Mouse (Mus musculus) layer of hippocampus, postnatal 25 days (tissue): ENCODE results near the gene Plcb3. TPM values are rescaled to one million over a fixed set of nuclear protein-coding genes. Genes with fewer than 3 reads are reported as not detected.
A peak's percentile ranks its signal among the peaks of the same experiment; 100 is the strongest.

Source experiments
- DNase-seq, 2 experiments: peaks; one replicate each; pipeline ENCODE4 v3.0.0; 2022; ENCODE audit warnings: mixed read lengths in 2 of 2, low spot score in 1 of 2; ENCODE audit errors: extremely low spot score in 1 of 2
- total RNA-seq, 2 experiments: library from RNA; stranded (reverse); gene quantifications; 2 replicates each; pipeline ENCODE4 v1.2.3; 2021

Gene Plcb3
- total RNA-seq: 10 to 100 TPM; 14.8 to 16.0 TPM

DNA sequence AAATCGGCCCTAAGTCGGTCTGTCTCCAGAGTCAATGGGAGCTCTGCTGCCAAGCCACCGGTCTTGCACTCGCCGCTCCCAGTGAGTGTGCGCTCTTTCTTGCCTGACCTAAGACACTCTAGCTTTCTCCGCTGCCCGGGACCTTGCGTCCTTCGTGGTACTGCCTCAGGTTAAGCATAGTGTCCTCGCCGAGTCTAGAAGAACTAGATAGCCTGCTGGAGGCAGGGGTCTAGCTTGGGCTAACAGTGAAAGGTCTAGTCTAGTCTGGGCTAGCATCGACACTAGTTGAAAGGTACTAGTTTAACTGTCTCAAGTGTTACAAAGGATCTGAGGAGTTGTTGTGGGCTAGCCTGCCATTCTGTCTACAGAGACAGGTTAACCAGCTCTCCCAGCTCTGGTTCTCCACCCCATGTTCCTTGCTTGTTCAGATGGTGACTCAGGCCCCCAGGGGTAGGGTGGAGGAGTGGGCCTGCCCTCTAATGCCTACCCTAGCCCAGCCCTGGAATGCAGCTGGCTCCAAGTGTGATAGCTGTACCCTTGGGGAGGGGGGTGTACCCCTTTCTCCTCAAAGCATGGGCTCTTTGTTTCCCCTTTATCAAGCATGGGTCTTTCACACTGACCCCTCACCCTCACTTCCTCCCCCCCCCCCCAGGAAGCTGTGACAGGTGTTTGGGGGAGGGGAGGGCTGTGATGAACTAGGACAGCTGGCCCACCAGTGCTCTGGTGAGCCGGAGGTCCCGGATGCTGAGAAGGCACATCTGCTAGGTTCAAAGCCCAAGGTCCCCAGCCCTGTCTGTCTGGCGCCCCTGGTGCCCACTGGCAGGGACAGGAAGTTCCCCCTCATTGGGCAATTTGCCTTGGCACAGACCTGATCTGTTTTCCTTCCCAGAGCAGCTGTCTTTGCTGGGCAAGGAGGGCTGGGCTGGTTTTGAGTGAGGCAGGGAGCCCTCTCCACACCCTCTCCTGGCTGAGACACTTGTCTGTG lies at the start of gene Plcb3:
Gene Plcb3, minus strand, starts transcription at position 934 of the 985 bp plus-strand sequence.
- peak in 1 of 2 experiments; percentile 41 for DNase-seq

DNA sequence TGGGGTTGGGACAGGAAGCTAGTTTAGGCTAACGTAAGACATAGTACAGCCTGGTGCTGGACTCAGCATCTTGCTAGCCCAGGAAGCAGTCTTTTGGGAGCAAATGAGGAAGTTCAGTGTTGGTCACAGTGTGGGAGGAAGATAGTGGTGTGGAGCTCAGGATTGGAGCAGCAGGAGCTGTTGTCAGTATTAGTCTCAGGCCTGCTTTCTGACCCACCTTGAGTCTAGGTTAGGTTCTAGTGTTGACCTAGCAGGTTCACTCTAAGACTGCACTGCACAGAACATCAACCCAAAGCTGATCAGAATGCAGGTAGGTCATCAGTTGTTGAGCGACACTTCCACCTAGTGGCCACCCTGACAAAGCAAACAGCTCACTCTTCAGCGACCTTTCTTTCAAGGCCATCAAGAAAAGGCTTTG lies 44.0 kb upstream of the Plcb3 start:
- DNase-seq: peak in 1 of 2 experiments; percentile 38

DNA sequence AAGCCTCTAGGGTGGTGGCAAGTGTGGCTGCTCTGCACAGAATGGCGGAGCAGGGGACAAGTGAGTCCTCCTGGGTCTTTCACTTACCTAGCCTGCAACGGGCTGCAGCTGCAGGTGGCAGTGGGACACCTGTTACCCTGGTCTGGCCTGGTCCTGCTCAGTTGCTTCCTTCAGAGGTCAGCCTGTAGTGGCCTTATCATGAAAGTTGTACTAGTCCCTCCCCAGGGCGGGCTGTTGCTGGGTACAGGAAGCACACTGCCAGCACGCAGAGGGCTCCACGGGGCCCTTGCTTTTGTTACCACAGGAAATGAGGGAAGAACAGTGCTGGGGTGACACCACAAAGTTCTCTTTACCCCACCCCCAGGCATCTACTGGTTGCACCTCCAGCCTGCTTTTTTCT lies 42.9 kb upstream of the Plcb3 start, which contains the start of gene Fermt3:
Gene Fermt3, minus strand, starts transcription at position 279 of the 400 bp plus-strand sequence.
- no peak for DNase-seq

DNA sequence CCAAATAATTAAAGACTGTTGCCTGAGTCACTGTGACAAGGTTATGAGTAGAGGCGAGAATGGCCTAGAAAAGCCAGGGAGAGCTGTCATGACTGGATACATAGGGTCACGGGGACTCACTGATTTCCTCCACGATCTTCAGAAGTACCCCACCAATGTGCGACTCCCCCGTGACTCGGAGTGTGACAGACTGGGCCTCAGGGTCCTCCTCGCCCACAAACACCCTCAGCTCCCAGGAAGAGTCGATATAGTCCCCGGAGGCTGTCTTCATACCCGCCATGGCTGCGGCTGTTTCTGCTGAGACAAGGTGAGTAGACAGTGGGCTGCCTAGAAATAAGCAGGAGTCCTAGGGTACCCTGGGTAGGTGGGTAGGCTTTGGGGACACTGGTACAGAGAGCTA lies 42.3 kb upstream of the Plcb3 start:
- DNase-seq: no peak

DNA sequence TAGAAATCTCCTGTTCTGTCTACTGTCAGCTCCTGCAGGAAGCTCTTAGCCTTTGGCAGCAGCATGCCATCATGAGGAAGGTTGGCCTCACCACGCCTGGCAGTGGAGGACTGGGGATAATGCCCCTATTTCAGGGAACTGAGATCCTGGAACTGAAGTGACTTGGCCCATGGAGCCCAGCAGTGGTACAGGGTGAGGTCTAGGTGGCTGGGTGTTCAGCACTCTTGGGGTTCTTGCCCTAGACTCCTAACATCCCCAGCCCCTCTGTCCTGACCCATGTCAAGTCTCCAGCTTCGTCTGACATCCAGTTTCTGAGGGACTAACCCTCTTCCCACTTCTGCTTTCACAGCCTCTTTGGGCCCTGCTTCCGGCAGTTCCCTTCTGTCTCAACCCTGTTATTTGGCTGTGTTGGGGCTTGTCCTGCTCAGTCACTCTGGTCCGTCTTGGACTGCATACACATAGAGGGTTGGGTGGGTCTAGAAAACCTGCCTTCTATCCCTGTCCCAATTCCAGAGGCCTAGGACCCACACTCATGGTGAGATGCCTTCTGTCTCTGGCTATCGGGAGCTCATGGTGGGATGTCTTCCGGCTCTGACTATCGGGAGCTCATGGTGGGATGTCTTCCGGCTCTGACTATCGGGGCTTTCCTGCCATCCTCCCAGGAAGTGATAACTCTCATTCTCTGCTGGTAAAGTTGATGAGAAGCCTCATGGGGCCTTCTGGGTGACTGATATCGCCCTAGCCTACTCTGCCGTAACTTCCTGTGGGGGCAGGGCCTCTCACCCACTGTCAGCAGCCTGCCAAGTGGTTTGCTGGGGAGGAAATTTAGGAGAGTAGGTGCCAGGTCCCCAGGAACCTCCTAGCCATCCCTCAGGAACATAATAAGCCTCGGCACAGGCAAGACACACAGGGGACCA lies 41.5 kb upstream of the Plcb3 start:
- DNase-seq: no peak

DNA sequence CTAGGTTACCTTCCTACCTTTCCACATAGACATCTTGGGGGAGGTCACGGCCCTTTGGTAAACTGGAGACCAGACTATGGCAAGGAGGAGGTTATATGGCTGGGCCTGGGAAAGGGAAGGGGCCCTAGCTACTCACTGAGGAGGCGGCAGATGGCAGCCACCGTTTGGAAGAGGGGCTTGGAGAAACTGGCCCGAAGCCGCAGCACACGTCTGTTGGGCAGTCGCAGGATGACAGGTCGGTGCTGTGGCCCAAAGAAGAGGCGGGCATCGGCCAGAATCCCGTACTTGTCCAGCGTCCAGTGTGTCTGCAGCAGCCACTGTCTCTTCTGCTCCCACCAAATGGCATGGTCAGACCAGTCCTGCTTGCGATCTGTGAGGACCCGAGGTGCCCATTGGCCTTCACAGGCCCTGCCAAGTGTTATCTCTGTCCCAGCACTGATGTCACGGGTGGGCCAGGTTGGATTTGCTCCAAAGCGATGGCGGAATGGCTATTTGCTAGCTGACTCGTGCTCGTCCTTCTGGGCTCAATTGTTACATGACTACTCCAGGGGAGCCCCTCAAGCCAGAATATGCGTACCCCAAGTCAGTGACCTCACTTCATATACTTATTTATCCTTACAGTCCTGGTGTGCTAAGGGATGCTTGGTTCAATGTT lies 38.3 kb upstream of the Plcb3 start:
- no peak for DNase-seq

DNA sequence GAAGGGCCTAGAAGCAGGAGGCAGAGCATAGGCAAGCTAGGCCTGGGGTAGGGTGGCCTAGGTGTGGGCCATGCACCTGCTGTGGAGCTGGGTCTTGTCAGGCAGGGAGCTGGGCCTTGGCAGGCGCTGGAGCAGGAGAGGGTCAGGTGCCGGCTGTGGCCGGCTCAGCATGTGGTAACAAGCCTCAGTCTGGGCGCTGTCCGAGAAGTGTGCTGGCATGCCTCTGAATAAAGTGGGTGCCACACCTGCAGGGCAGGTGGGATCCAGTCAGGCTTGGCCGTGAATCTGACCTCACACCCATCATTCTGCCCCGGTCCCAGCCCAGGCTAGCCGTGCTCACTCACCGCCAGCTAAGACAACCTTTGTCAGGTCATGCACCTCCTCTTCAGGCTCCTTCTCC lies 37.7 kb upstream of the Plcb3 start:
- DNase-seq: no peak

DNA sequence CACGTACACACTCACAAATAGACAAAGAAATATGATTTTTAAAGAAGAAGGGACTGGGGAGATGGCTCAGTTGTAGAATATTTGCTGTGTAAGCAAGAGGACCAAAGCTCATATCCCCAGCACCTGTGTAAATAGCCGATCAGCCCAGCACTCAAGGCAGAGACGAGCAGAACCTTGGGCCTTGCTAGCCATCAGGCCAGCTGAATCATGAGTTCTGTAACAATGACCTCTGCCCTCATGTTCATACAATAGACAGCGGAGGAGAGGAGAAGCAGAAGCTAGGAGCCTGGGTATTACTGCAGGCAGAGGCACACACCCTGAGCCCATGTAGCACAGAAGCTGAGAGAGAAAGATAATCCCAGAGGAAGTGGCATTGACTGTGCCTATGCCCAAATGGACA lies 36.2 kb upstream of the Plcb3 start:
- no peak for DNase-seq

DNA sequence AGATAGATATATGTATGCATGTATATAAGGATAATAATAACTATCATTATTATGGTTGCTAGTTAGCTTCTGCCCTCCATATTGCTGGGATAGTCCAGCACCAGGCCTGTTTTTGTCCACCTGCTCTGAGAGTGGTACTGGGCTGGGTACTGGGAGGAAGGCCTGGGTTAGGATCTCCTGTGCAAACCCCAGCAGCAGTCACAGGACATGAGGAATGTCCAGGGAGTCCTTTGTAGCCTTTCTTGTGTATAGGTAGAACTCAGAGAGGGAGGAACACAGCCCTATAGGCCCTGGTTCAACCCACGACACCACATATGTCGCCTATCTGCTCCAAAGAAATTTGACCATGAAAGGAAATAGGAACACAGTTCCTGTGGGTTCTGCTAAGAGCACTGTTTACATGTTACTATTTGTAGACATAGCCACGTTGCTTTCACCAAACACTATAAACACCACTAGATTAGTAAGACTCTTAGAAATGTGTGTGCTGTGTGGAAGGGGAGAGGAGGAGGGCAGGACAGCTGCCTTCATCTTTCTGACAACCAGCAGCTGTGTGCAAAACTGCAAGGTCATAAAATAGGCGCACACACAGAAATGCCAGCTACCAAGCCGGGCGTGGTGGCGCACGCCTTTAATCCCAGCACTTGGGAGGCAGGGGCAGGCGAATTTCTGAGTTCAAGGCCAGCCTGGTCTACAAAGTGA lies 30.8 kb upstream of the Plcb3 start:
- DNase-seq: no peak

DNA sequence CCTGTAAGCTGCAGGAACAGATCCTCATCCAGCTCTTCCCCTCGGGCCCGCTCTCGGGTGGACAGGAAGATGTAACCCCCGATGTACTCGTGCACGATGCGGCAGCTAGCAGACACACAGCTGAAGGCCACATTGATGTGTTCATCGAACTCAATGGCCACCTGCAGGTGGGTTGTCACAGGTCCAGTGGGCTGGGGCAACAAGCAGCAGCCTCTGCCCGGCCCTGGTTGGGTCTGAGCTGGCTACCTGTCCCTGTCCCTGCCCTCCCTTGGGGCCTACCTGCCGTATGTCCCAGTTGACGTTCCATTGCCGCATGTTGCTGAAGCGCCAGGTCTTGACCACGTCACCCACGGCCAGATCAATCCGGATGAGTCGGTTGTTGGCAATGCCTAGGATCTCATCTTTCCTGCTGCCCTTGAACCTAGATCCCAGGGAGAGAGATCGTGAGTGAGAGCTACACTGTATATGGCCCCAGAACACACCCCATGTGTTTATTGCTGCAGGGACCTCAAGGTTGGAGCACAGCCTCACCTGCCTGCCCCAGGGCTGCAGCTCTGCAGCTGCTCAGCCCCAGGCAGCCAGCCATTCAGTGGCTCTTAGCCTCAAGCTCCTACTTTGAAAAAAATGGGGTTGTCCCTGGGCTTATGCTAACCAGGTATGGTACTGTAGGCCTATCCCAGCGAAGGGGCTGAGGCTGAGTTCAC lies 23.2 kb upstream of the Plcb3 start:
- DNase-seq: no peak

DNA sequence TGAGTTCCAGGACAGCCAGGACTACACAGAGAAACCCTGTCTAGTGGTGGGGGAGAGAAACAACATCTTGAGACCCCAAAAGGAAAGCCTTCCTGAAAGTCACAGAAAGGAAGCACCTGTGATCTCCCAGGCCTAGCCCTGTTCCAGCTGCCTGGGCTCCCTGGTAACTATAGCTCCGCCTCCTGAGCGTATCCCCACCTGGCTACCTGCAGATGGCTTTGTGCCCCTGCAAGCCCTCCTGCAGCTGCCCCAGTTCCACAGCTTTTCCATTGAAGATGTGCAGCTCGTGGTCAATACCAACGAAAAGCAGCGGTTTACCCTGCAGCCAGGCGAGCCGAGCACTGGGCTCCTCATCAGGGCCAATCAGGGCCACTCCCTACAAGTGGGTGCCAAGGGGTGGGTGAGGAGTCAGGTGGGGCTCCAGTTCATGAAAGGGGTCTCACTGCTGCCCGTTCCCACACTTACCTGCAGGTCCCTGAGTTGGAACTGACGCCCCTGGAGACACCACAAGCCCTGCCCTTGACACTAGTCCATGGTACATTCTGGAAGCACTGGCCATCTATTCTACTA lies 21.5 kb upstream of the Plcb3 start:
- DNase-seq: no peak

DNA sequence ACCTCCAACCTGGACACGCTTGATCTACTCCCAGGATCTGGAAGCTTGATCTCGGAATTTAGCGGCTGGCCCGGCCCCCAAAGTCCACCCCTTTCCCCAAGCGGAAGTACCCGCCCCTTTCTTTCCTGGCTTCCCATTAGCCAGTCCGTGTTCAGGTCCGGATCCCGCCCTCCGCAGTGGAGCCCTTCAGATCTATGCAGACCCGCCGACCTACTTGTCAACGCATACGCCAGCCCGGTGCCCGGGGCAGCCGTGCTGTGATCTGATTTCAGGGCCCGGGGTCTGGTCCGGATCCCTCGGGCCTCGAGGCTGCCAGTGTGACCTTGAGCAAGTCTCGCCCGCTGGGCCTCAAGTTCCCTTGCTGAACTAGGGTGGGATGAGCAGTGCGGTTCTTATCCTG lies 19.7 kb upstream of the Plcb3 start, which contains the start of the genes Nudt22 and Trpt1:
Gene Nudt22, minus strand, starts transcription at position 112 of the 400 bp plus-strand sequence.
Gene Trpt1, plus strand, starts transcription at position 126 of the 400 bp plus-strand sequence.
- DNase-seq: peak; percentile 62 to 73

DNA sequence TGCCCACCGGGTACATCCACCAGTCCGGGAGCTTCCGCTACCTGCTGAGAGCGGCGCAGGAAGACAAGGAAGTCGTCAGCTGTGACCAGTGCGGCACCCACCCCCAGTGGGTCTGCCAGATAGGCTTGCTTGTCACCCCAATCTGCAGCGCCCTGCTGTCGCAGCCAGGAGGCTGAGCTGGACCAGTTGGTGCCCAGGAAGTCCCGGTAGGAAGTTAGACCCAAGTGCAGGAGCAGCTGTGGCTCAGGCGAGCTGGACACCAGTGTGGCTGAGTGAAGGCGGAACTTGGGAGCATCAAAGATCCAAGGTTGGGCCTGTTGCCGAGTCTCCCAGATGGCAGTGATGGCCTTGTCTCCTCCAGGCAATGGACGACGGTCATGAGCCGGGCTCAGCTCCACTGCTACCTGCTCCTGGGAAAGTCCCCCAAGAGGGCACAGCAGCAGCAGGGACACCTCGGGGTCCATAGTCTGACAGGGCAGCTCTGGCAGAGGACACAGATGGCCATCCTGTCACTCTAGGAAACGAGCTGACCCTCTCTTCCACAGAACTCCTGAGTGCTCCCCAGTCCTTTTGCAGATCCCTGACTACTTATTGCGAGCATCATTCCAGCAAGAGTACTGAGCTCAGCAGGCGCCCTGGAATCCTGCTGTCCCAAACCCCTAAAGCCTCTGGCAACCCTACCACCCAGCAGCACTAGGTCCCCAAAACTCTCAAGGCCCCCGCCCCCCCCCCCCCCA lies 19.2 kb upstream of the Plcb3 start:
- DNase-seq: no peak

DNA sequence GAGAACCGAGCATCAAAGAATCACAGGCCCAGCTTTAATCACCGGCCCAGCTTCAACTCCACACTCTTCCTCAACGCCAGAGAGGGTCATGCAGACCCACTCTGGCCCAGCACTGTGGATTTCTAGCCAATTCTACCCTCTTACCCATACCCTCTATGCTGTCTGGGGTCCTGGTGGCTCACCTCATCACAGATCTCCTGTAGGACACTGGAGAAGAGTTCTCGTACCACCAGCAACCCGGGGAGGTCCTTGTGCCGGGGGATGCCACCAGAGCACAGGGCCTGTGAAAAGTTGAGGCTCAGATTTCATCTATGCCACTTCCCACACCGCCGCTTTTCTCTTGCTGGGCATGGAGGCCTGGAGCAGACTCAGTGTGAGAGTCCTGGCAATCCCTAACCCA lies 18.2 kb upstream of the Plcb3 start:
- no peak for DNase-seq

DNA sequence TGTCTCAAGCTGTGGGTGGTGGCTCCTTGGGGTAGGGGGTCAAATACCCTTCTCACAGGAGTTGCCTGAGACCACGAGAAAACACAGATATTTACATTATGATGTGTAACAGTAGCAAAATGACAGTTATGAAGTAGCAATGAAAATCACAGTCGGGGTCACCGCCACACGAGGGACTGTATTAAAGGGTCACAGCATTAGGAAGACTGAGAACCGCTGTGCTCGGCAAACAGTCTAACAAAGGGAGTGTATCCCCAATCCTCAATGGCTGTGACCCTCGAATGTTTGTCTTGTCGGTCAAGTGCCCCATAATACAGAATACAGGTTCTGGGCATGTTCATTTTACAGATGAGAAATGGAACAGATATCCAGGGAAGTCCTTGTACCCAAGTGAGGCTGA lies 17.7 kb upstream of the Plcb3 start:
- no peak for DNase-seq

DNA sequence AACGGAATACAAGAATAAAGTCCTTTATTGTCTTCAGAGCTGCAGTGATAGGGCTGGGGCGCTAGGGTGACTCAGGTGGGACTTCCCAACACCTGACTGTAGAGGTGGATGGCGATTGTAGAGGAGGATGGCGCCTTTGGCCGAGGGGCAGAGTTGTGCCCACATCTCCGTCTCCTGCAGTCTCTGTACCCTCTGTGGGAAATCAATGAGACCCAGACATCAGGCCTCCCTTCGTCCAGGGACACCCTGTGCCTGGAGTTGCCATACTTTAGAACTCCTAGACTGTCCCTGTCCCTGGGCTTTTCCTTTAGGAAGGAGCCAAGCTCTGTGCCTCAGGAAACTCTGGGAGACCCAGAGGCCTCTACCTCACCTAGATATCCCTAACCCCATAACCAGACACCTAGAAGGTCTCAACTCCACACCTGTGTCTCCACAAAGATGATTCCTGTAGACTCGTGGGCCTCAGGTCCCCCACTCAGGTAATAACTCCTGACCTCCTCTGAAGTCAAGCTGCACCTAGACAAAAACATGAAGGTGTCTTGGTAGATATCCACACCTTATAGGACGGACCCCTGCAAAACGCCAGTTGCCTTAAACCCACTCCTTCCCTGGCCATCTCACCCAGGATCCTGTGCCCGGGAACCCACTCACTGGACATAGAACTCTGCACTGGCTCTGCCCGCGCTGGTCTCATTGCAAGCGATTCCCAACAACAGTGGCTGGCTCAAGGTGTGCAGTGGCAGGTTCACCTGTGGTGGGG lies 16.9 kb upstream of the Plcb3 start:
- no peak for DNase-seq
